Mouse (Mus musculus): Measurements from ENCODE around the gene Tulp3. TPM values are rescaled to one million over a fixed set of nuclear protein-coding genes. Genes with fewer than 3 reads are reported as not detected.
A peak's percentile ranks its signal among the peaks of the same experiment; 100 is the strongest.

The Tulp3 gene
- polyA plus RNA-seq, 1 experiment = 33.6 TPM

GRCm38 (mm10) chr6:128338876-128339275, 16.8 kb downstream of the Tulp3 start:
- Histone ChIP-seq H3K4me3 (ENCODE audit: insufficient read depth, low read depth, low read length) (no peak overlapping the region), H3K36me3 (ENCODE audit: control insufficient read depth, insufficient read depth, low read length) (no peaks in the 10 kb centered on the region), H3K27ac (ENCODE audit: insufficient read depth, low read depth, low read length) (no peak overlapping the region), H3K27me3 (replicated peaks; ENCODE audit: control insufficient read depth, insufficient read depth, low read length) (no peaks in the 10 kb centered on the region), H3K4me1 (ENCODE audit: control insufficient read depth, insufficient read depth, low read length) (peaks cover 15% of the 10 kb centered on the region)
- TF ChIP-seq POLR2A (IDR thresholded peaks at IDR 0.05; ENCODE audit: low read depth, low read length) (no peak), CTCF (conservative IDR thresholded peaks at IDR 0.05; ENCODE audit: insufficient read depth, insufficient read length, low read depth, low read length) (no peak)
- WGBS = 32% methylated on average over 5 of the region's 5 CpGs
- DNase-seq = no peak

- no peaks in the 10 kb centered on the region for H3K27me3 ChIP-seq (replicated peaks; ENCODE audit: control insufficient read depth, insufficient read depth, low read length)
- TF ChIP-seq CTCF (conservative IDR thresholded peaks at IDR 0.05; ENCODE audit: insufficient read depth, insufficient read length, low read depth, low read length) (no peak), POLR2A (IDR thresholded peaks at IDR 0.05; ENCODE audit: low read depth, low read length) (no peak)
- peak; percentile 71 for DNase-seq
- H3K36me3 ChIP-seq (ENCODE audit: control insufficient read depth, insufficient read depth, low read length) = no peaks in the 10 kb centered on the region
- WGBS = 35% methylated on average over 7 of the region's 7 CpGs
- H3K4me3 ChIP-seq (ENCODE audit: insufficient read depth, low read depth, low read length) = no peak overlapping the region
- peaks cover 15% of the 10 kb centered on the region for H3K4me1 ChIP-seq (ENCODE audit: control insufficient read depth, insufficient read depth, low read length)
- H3K27ac ChIP-seq (ENCODE audit: insufficient read depth, low read depth, low read length) = peak overlapping the region; percentile 70
Observed at GRCm38 (mm10) chr6:128337467-128337866, 18.2 kb downstream of the Tulp3 start.

- WGBS = 28% methylated on average over 12 of the region's 12 CpGs
- Histone ChIP-seq H3K36me3 (ENCODE audit: control insufficient read depth, insufficient read depth, low read length) (no peaks in the 10 kb centered on the region), H3K27ac (ENCODE audit: insufficient read depth, low read depth, low read length) (no peak overlapping the region), H3K4me1 (ENCODE audit: control insufficient read depth, insufficient read depth, low read length) (peaks cover 9% of the 10 kb centered on the region), H3K27me3 (replicated peaks; ENCODE audit: control insufficient read depth, insufficient read depth, low read length) (no peaks in the 10 kb centered on the region), H3K4me3 (ENCODE audit: insufficient read depth, low read depth, low read length) (no peak overlapping the region)
- peak; percentile 64 for DNase-seq
- TF ChIP-seq CTCF (conservative IDR thresholded peaks at IDR 0.05; ENCODE audit: insufficient read depth, insufficient read length, low read depth, low read length) (peak; percentile 67), POLR2A (IDR thresholded peaks at IDR 0.05; ENCODE audit: low read depth, low read length) (no peak)
Observed at GRCm38 (mm10) chr6:128334397-128335124, 21.1 kb downstream of the Tulp3 start.

- no peak for TF ChIP-seq POLR2A (IDR thresholded peaks at IDR 0.05; ENCODE audit: low read depth, low read length)
- peak; percentile 53 for TF ChIP-seq CTCF (conservative IDR thresholded peaks at IDR 0.05; ENCODE audit: insufficient read depth, insufficient read length, low read depth, low read length)
- Histone ChIP-seq H3K4me3 (ENCODE audit: insufficient read depth, low read depth, low read length) (no peak overlapping the region), H3K27ac (ENCODE audit: insufficient read depth, low read depth, low read length) (no peak overlapping the region), H3K4me1 (ENCODE audit: control insufficient read depth, insufficient read depth, low read length) (no peaks in the 10 kb centered on the region), H3K27me3 (replicated peaks; ENCODE audit: control insufficient read depth, insufficient read depth, low read length) (no peaks in the 10 kb centered on the region), H3K36me3 (ENCODE audit: control insufficient read depth, insufficient read depth, low read length) (peaks cover 3% of the 10 kb centered on the region; the same call in 1 of the 2 replicates)
- 2% methylated on average over 4 of the region's 4 CpGs for WGBS
- peak; percentile 72 for DNase-seq
Observed at GRCm38 (mm10) chr6:128318317-128318716, 37.3 kb downstream of the Tulp3 start.

- 66% methylated on average over 8 of the region's 8 CpGs for WGBS
- TF ChIP-seq CTCF (conservative IDR thresholded peaks at IDR 0.05; ENCODE audit: insufficient read depth, insufficient read length, low read depth, low read length) (no peak), POLR2A (IDR thresholded peaks at IDR 0.05; ENCODE audit: low read depth, low read length) (no peak)
- H3K27ac ChIP-seq (ENCODE audit: insufficient read depth, low read depth, low read length) = no peak overlapping the region
- H3K4me1 ChIP-seq (ENCODE audit: control insufficient read depth, insufficient read depth, low read length) = no peaks in the 10 kb centered on the region
- no peaks in the 10 kb centered on the region for H3K27me3 ChIP-seq (replicated peaks; ENCODE audit: control insufficient read depth, insufficient read depth, low read length)
- H3K36me3 ChIP-seq (ENCODE audit: control insufficient read depth, insufficient read depth, low read length) = no peaks in the 10 kb centered on the region
- no peak for DNase-seq
- H3K4me3 ChIP-seq (ENCODE audit: insufficient read depth, low read depth, low read length) = no peak overlapping the region
Observed at GRCm38 (mm10) chr6:128315597-128315996, 40.1 kb downstream of the Tulp3 start.

GRCm38 (mm10) chr6:128314796-128315195, 40.9 kb downstream of the Tulp3 start:
- peak; percentile 31 for DNase-seq
- no peaks in the 10 kb centered on the region for H3K36me3 ChIP-seq (ENCODE audit: control insufficient read depth, insufficient read depth, low read length)
- no peak overlapping the region for H3K4me3 ChIP-seq (ENCODE audit: insufficient read depth, low read depth, low read length)
- no peaks in the 10 kb centered on the region for H3K4me1 ChIP-seq (ENCODE audit: control insufficient read depth, insufficient read depth, low read length)
- WGBS = 68% methylated on average over 6 of the region's 6 CpGs
- no peaks in the 10 kb centered on the region for H3K27me3 ChIP-seq (replicated peaks; ENCODE audit: control insufficient read depth, insufficient read depth, low read length)
- H3K27ac ChIP-seq (ENCODE audit: insufficient read depth, low read depth, low read length) = no peak overlapping the region
- TF ChIP-seq CTCF (conservative IDR thresholded peaks at IDR 0.05; ENCODE audit: insufficient read depth, insufficient read length, low read depth, low read length) (no peak), POLR2A (IDR thresholded peaks at IDR 0.05; ENCODE audit: low read depth, low read length) (no peak)

- no peak overlapping the region for H3K4me3 ChIP-seq (ENCODE audit: insufficient read depth, low read depth, low read length)
- TF ChIP-seq CTCF (conservative IDR thresholded peaks at IDR 0.05; ENCODE audit: insufficient read depth, insufficient read length, low read depth, low read length) (peak; percentile 86), POLR2A (IDR thresholded peaks at IDR 0.05; ENCODE audit: low read depth, low read length) (no peak)
- no peaks in the 10 kb centered on the region for H3K4me1 ChIP-seq (ENCODE audit: control insufficient read depth, insufficient read depth, low read length)
- no peak overlapping the region for H3K27ac ChIP-seq (ENCODE audit: insufficient read depth, low read depth, low read length)
- 32% methylated on average over 4 of the region's 4 CpGs for WGBS
- peak; percentile 77 for DNase-seq
- H3K27me3 ChIP-seq (replicated peaks; ENCODE audit: control insufficient read depth, insufficient read depth, low read length) = no peaks in the 10 kb centered on the region
- H3K36me3 ChIP-seq (ENCODE audit: control insufficient read depth, insufficient read depth, low read length) = no peaks in the 10 kb centered on the region
Observed at GRCm38 (mm10) chr6:128308311-128308710, 47.3 kb downstream of the Tulp3 start.

Data from kidney, adult 2 months (tissue).